Mouse (Mus musculus): ENCODE results near the gene Kcnh4.

DNA sequence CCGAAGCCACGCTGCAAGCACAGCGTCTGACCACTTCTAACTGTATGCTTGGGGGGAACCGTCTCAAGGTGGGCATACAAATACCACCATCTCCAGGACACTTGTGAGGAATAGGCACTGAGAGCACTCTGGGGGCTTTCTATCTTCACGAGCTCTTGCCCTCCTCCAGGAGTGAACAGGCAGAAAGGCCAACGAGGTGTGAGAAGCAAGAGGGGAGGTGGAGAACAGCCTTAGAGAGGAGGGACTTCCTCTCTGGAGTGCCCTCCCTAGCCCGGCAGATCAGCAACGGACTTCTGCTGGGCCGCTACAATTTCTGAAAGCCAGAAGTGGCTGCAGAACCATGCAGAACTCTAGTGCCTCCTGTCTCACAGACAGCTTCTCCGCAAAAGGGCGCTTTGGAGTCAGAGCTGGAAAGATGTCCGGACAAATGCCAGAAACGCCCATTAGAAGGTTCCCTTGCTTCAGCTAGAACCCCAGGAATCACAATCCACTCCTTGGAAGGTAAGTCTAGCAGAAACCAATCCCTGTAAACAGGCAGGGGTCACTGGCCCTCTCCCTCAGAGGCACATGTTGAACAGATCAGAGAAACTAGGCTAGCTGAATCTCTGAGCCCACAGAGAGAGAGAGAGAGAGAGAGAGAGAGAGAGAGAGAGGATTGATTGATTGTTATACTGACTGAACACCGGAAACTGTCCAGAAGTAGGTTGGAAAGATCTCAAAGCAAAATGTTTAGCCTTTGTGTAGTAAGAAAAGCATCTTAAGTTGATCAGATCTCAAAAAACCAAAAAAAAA lies 23.6 kb downstream of the Kcnh4 start:
- TF ChIP-seq CTCF (IDR thresholded peaks at IDR 0.05; ENCODE audit: low read depth): no peak
- TF ChIP-seq EP300 (IDR thresholded peaks at IDR 0.05; ENCODE audit: low read depth): no peak

Measured in heart, postnatal 0 days (tissue).